Mouse (Mus musculus) right cerebral cortex, postnatal 4 days (tissue): ENCODE measurements around the gene Slc13a5.

ENCODE experiments used
- DNase-seq: peaks from one replicate; pipeline ENCODE4 v3.0.0-alpha.2; 2022

Slc13a5 gene

DNA sequence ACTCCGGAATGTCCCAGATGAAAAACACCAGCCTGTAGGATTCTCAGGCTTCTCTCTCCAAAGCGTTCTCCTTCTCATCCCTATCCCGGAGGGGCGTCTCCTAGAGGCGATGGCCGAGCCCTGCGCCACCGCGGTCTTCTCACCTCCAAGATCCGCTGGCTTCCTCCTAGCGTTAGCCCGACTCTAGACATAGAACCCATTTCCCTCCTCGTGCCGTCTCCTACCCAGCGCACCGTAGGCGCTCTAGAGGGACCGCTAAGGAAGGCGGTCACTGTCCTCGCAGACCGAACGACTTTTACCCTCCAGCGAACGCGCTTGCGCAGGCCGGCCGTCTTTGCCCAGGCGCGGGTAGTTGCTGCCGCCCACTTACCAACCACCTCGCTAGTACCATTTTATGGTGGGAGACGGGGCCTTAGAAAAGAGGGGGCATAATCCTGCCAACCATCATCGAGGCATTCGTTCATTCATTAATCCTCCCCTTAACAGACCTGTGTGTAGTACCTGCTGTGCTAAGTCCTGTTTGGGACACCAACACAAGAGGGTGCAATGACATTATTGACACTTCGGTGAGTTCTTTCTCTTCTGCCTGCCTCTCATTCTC lies at the start of gene Slc13a5:
Gene Slc13a5, minus strand, starts transcription at position 263 of the 601 bp plus-strand sequence.
- no peak for DNase-seq

DNA sequence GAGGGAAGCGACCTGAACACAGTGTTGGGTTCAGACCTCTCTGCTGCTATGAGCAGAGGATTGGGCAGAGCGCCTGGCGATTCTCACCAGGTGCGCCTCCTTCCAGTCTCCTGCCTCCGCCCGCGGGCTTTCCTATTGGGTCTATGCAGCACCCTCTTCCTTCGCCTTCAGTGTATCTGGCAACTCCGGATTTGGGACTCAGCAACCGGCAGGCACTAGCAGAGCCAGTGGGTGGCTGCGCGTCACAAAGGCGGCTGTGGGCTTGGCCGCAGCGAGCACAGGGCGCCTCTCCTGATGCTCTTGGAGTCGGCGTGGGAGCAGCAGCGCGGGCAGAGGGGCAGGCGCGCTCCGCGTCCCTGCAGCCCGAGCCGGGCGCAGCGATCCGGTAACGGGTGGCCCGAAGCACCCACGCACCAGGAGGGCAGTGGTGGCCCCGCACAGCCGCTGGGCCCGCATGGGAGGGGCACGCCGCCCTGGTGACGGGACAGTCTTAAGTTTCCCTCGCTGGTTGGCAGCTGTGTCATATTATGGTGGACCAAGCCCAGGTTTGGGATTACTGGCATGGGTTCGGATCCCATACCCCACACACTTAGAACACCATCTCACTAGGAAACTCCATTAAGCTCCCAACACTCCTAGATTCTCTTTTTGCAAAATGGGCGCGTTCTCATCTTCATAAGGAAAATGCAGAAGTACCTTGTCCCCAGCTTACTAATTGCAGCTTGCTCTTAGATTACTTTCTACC lies 47.3 kb upstream of the Slc13a5 start, which contains the start of gene Fbxo39:
Gene Fbxo39, plus strand, starts transcription at position 294 of the 745 bp plus-strand sequence.
- peak; percentile 22 for DNase-seq

DNA sequence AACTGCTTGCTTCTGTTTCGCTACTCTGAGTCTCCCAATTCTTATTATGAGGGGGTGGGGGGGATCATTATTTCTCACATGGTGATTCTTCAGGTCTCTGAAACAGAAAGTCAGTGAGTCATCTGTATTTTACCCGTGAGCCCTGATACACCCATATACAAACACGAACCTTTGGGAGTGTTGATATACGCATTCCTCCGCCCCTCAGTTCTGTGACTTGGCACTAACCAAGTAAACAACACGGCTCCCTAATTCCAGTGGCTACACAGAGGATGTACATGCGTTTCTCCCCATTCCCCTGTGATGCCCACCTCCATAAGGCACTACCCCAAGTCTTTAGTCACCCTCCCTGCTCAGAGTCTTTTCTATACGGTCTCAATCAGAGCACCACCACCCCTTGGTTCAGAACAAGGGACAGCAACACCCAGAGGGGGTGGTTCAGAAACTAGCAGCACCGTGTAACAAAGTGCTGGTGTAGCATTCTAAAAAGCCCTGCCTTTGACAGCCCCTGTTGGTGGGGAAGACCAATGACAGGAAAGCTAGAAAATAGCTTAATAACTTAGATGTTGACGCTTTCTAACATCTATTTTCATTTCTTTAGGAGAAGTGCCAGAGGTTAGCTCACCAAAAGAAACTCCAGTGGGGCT lies 44.5 kb upstream of the Slc13a5 start:
- no peak for DNase-seq

DNA sequence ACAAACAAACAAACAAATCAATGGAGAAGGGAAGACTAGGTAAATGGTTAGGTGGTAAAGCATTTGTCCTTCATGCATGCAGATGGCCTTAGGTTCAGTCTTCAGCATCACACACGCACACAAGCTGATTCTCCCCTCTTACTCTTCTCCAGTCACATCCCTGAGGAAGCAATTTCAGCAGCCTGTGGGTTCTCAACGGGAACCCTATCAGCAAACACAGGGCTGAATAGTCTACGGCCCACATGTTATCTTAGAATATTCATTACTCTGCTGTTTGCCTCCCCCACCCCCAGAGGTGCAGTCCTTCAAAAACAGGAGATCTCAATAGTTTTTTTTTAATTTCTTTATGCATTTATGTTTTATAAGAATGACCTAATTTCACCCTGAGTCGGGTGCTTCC lies 43.5 kb upstream of the Slc13a5 start:
- no peak for DNase-seq

DNA sequence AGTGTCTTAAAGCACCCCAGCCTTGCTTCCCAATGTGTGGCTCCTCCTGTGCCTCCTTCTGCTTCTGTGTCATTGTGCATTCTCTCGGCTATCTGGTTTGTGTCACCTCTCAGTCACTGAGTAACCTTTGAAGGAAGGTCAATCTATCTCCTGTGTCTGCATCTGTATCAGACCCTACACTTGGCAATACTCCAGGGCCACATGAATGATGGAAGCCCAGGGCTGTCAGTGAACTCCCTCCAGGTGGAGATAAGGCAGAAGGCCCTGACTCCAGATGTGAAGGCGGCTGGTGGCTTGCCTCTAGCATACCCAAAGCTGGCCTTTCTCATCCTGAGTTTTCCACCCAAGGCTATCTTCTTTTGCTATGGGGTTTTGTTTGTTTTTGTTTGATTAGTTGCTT lies 42.0 kb upstream of the Slc13a5 start:
- DNase-seq: no peak

DNA sequence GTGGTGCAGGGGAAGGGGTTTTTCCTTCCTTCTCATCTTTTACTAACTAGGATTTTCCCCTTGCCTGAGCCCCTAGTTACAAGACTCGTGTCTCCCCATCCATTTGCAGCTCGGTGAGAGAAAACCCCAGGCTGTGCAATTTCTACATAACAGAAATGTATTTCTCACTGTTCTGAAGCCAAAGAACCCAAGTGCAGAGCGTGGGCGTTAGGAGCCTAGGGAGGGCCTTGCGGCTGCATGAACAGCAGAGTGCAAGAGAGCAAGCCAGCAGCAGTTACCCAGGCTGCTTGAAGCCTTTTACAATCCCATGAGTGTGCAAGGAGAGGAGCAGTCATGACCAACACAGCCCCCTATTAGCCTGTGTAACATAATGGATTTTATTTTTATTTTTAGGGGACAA lies 40.4 kb upstream of the Slc13a5 start:
- DNase-seq: no peak

DNA sequence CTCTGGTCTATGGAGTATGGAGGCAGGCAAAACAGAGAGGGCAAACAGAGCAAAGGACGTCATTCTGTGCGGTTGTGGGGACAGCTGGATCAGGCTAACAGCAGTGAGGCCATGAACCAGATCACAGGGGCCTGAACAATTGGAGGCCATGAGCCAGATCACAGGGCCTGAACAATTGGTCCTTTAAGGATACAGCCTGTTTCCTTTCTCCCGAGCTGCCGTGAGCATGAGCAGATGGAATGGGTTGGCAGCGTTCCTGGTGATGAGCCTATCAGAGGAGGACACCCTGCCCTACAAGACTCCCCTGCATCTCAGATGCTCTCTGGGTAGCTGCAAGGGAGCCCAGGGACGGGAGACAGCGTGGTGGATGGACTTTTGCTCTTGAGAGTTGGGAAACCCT lies 35.2 kb upstream of the Slc13a5 start:
- DNase-seq: peak; percentile 19

DNA sequence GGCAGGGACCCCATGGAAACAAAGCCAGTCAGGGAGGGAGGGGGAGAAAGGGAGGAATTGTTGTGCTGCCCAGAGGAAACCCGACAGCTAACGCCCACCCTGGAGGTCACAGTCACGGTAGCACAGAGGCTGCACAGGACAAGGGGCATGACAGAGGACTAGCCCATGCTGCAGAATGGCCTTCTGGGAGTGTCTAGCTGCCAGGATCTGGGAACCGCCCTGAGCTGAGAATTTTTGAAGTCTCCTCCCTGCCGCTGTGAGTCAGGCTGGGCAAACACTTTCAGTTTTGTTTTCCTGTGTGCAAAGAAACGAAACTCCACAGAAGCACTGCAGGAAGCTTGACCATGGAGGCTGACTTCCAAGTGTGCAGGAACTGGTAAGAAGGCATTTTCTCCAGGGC lies 34.3 kb upstream of the Slc13a5 start, which contains the start of gene Xaf1:
Gene Xaf1, plus strand, starts transcription at position 296 of the 400 bp plus-strand sequence.
- DNase-seq: no peak

DNA sequence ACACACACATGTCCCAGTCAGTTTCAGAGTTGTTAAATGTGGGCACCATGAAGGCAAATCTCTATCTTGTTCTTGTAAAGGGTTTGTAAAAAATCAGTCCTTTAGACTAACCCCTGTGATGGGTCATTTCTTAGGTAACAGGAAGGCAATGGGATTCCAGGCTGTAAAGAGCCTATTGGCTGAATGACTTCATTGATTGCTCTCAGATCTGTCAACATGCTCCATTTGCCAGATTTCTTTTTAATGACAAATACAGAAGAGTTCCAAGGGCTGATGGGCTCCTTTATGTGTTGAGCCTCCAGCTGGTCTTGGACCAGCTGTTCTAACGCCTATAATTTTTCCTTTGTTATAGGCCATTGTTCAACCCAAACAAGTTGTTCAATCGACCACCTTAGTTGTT lies 26.1 kb upstream of the Slc13a5 start:
- DNase-seq: no peak

DNA sequence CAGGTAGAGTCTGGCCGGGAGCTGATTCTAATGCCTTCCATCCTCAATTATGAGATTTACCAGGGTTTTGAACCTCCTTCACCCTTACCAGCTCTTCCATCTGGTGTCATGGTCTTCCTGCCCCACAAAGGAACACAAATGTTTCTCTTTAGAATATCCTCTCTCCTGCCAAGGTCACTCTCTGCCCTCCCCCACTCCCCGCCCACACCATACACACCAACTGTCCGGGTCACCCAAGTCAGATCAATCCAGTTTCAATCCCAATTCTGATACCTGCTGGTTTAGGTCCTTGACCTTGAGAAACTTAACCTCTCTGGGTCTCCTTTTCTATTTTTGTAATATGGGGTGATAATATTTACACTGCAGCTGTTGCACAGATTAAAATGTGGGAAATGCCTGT lies 20.5 kb upstream of the Slc13a5 start:
- no peak for DNase-seq

DNA sequence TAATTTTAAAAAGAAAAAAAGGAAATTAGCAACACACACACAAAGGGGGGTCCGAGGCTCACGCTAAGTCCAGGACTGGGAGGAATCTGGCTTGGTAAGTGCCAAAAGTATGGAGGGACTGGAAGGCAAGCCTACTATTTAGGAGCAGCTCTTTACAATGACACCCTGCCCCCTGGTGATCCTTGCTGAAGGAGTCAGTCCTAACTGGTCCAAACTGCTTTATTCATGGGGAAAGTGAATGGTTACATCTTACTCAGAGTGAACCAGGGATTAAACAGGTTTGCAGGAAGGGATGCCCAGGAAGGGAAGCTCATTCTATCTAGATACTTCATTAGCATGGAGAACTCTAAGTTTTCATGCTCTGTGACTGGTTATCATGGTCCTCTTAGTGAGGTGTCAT lies 20.1 kb upstream of the Slc13a5 start:
- DNase-seq: no peak

DNA sequence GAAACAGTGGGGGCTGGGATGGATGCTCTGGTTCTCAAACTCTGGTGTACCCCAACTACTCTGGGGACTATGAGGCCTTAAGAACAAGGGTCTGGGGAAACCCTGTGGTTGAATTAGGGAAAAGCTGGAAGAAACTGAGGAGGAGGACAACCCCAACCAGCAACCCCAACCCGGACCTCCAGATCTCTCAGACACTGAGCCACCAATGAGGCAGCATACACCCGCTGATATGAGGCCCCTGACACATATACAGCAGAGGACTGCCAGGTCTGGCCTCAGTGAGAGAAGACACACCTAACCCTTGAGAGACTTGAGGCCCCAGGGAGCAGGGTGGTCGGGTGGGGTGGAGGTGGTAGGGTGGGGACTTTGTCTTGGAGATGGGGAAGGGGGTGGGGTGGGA lies 19.6 kb upstream of the Slc13a5 start:
- no peak for DNase-seq

DNA sequence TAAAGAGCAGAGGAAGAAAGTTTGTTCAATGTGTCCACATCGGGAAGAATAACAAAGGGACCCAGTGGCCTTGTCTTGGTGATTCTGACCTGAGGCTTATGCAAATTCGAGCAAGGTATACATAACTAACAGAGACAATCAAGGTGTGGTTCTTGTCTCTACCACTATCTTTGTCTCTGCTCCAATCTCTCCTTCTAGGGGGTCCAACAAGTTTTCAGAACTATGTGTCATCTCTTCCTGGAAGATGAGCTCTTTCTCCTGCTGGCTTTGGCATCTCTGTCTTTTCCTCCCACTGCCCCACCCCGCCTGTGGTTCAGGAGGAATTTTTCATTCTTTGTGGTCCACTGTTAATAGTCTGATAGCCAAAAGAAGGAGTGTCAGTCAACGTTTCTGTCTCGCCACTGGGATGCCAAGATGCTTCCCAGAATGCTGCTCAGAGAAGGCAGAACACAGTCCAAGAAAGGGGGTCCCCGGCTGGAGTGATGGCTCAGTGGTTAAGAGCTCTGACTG lies 19.0 kb upstream of the Slc13a5 start:
- no peak for DNase-seq

DNA sequence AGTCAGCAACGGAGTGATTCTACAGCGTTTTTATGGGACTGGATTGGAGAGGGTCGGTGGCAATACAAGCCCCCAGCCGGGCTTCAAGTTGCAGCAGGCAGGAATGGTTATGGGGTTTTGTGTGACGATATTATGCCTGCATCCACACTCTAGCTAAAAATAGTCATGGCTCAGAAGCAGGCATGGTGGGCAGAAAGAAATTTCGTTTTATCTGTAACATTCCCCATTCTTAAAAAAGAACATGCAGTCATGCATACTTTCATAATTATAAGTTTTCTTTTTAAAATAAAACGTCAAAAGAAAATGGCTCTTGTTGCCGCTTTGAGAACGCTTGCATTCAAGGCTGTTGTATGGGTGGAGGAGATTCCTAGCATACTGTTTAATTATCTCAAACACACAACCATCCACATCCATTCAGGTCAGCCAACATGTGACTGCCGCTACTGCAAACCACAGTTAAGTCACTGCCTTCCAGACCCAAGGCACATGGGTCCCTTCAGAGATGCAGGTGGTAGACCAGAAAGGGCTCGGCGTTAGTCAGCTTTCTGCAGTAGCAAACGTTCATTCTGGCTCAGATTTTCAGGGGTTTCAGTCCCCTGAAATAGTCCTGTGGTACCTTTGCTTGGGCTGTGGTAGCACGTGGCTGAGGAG lies 17.6 kb upstream of the Slc13a5 start:
- DNase-seq: no peak

DNA sequence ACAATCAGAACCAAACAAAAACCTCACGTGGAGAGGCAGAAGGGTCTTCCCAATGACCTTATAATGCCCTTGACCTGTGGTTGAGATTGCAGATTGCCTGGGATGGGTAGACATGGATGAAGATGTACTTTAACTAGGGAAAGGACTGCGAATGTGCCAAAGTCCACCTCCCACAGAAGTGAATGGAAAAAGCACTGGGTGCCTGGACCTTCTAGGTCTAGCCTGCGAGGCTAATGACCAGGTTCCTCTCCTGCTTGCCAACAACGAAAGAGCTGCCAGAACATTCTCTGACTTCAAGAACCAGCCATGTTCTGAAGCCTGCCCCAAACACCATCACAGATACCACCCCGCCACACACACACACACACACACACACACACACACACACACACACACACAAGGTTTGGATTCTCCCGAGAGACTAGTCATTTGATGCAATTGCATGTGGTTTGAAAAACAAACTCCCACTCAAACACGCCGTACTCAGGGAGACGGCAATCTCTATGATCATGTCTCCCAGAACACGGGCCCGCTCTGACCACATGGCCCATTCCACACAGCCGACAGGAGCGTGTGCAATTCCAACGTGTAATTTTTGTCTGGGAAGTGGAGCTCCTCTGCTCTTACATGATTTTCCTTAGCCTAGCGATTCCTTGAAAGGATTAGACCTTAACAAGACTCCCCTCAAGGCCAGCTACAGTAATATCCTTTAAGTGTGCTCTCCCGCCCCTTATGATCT lies 16.6 kb upstream of the Slc13a5 start:
- no peak for DNase-seq

DNA sequence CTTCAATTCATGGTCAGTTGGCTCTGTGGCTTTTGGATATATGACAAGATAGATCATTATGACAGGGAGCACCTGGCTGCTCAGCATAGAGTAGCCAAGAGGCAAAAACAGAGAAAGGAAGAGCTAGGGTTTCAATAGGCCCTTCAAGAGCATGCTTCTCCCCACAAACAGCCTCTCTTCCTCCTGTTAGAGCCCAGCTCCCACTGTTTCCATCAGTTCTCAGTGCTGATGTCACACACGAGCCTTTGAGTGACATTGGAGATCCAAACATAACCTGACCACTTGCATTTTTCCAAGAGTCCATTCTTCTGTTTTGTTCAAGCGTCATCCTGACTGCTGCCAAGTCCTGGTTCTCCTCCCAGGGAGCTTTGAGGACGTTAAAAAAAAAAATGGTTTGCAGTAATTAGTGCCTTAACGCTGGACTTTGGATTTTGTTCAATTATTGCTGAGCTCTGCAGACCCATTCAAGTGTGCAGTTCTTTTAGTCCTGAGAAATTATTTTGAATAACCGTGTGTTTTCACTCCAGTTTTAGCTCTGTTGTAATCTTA lies 14.9 kb upstream of the Slc13a5 start:
- DNase-seq: no peak

DNA sequence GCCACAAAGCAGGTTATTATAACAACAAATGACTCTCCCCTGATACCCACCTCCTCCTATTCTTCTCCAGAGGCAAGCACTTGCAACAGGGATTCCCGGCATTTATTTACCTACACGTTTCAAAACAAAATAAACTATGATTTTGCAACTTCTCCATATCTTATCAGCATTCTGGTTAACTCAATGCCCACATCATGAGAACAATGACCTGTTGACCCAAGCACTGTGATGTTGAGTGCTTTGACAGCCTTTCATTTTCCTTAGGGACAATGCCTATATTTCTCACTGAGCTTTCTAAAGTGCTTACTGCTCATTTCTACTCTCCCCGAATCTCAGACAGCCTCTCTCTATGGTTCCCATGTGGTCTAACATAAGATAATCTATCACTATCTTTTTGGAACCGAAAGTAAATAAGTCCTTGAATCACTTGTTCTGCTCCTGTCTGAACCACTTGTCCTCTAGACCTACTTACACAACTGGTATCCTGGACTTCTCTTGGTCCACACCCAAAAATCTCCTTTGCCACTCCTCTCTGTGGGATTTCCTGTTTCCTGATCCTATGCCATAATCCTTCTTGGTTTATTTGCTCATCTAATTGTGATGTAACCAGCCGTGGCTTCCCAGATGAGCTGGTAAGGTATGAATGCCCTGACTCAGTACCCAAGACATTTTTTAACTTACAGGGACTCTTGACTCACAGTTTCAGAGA lies 14.3 kb upstream of the Slc13a5 start:
- no peak for DNase-seq

DNA sequence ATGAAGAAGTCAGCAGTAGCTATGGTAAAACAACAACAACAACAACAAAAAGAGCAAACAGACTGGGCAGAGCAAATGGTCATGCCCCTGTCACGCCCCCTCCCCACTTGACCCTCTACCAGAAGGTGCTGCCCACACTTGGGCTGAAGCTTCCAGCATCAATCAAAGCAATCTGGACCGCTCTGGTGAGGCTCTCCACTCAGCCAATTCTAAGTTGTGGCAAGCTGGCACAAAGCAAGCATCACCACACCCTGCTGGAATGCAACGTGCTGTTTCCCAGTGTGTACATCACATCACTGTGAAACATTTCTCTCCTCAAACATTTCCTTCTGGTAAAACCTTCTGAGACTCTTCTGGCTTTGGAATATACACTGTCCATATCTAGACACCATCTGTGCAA lies 6.3 kb upstream of the Slc13a5 start:
- DNase-seq: no peak

DNA sequence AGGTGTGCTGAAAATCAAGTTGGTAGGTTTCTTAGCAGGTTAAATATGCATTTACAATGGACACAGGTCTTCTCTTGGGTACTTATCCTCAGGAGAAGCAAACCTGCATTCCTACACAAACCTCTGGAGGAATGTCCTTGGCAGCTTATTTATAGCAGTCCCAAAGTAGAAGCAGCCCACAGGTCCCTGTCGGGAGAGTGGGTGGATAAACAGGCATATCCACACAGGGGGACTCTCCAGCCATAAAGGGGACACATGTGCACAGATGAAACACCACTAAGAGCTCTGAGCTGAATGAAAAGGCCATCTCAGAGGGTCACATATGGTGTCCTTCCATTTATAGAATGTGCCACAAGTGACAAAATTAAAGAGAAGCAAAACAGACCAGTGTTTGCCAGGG lies 4.7 kb upstream of the Slc13a5 start:
- no peak for DNase-seq

DNA sequence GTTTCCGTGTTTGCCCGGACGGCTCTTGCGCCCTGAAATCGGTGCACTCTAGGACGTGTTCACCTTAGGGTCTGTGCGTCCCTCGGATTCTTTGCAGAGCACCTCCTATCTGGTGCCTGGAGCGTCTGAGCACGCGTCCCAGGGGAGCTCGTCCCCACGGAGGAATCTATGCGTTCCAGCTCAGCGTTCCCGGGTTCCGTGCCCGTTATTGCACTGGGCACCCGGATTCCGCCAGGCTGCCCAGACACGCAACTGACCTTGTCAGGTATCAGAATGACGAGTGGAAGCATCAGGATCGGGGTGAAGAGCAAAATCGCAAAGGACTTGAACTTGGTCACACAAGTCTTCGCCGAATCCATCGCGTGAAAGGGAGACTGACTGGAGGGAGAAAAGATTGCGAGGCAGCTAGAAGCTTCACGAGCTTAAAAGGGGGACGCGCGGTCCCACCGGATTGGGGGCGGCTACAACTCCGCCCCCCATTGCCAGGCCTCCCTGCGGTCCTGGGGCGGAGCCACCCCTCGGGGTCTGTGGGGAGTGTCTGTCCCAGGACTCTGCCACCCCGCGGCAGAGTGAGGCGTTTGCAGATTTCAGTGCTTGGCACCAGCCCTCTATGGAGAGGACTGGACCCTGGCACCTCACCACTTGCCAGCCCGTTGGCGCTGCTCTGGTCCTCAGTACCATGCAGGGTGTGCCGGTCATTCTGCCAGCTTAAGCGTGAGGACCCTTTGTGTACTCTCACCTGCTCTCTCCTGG lies 639 bp downstream of the Slc13a5 start:
- peak; percentile 68 for DNase-seq

DNA sequence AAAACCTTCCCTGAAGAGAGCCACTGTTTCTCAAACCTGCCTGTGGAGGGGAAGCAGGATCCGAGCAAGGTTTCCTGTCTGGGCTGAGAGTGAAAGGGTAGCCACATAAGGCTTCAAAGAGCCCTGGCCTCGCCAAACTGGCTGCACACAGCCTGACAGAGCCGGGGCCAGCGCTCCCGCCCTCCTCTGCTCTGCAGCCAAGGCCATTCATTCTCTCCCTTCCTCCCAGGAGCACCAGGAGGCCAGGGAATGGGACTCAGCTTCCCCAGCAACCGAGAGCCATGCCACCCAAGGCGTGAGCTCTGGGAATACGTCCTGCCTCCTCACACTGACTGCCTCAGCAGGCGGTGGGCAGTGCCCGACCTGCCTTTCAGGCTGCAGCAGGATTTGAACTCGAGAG lies 1.5 kb downstream of the Slc13a5 start:
- DNase-seq: peak; percentile 30
